Mouse (Mus musculus): Measurements from ENCODE around the gene Hamp.
"Not testable (repeated sequence)": the region's sequence is repeated elsewhere in the genome, so short reads cannot be mapped to it uniquely, and the experiment has no call there.

The Hamp gene

GRCm38 (mm10) chr7:30956357-30956751 lies 12.5 kb upstream of the Hamp start:
- DNase-seq (ENCODE audit: low read depth): peak; percentile 64

GRCm38 (mm10) chr7:30955584-30956356 lies 11.9 kb upstream of the Hamp start:
- DNase-seq (ENCODE audit: low read depth): peak; percentile 86

GRCm38 (mm10) chr7:30954971-30955520 lies 11.2 kb upstream of the Hamp start:
- DNase-seq (ENCODE audit: low read depth): no peak

GRCm38 (mm10) chr7:30954036-30954435 lies 10.2 kb upstream of the Hamp start:
- no peak for DNase-seq (ENCODE audit: low read depth)

GRCm38 (mm10) chr7:30953459-30953858 lies 9.6 kb upstream of the Hamp start:
- DNase-seq (ENCODE audit: low read depth): no peak

GRCm38 (mm10) chr7:30952441-30953265 lies 8.8 kb upstream of the Hamp start:
- no peak for DNase-seq (ENCODE audit: low read depth)

GRCm38 (mm10) chr7:30949902-30950301 lies 6.1 kb upstream of the Hamp start:
- DNase-seq (ENCODE audit: low read depth): not testable (repeated sequence)

GRCm38 (mm10) chr7:30945876-30946275 lies 2.0 kb upstream of the Hamp start:
- no peak for DNase-seq (ENCODE audit: low read depth)

GRCm38 (mm10) chr7:30945466-30945865 lies 1.6 kb upstream of the Hamp start:
- not testable (repeated sequence) for DNase-seq (ENCODE audit: low read depth)

- not testable (repeated sequence) for DNase-seq (ENCODE audit: low read depth)
Observed at GRCm38 (mm10) chr7:30944706-30945105, 874 bp upstream of the Hamp start.

GRCm38 (mm10) chr7:30942365-30942764 lies 1.5 kb downstream of the Hamp start:
- not testable (repeated sequence) for DNase-seq (ENCODE audit: low read depth)

GRCm38 (mm10) chr7:30940070-30940469 lies 3.8 kb downstream of the Hamp start:
- not testable (repeated sequence) for DNase-seq (ENCODE audit: low read depth)

GRCm38 (mm10) chr7:30935422-30936099 lies 8.3 kb downstream of the Hamp start:
- not testable (repeated sequence) for DNase-seq (ENCODE audit: low read depth)

GRCm38 (mm10) chr7:30924581-30924980 lies 19.3 kb downstream of the Hamp start, which contains the start of gene Hamp2:
Gene Hamp2 (minus strand): TSS chr7:30924681.
- DNase-seq (ENCODE audit: low read depth): not testable (repeated sequence)

- no peak for DNase-seq (ENCODE audit: low read depth)
Observed at GRCm38 (mm10) chr7:30924071-30924470, 19.8 kb downstream of the Hamp start.

- not testable (repeated sequence) for DNase-seq (ENCODE audit: low read depth)
Observed at GRCm38 (mm10) chr7:30922490-30922889, 21.3 kb downstream of the Hamp start.

GRCm38 (mm10) chr7:30920217-30920616 lies 23.6 kb downstream of the Hamp start:
- peak; percentile 66 for DNase-seq (ENCODE audit: low read depth)

GRCm38 (mm10) chr7:30917219-30917618 lies 26.6 kb downstream of the Hamp start:
- no peak for DNase-seq (ENCODE audit: low read depth)

GRCm38 (mm10) chr7:30916713-30917112 lies 27.1 kb downstream of the Hamp start:
- no peak for DNase-seq (ENCODE audit: low read depth)

GRCm38 (mm10) chr7:30914732-30915131 lies 29.1 kb downstream of the Hamp start, which contains the start of gene Mag:
Gene Mag (minus strand): TSS chr7:30914873.
- DNase-seq (ENCODE audit: low read depth): no peak

GRCm38 (mm10) chr7:30909773-30910172 lies 34.1 kb downstream of the Hamp start:
- DNase-seq (ENCODE audit: low read depth): peak; percentile 47

- DNase-seq (ENCODE audit: low read depth): no peak
Observed at GRCm38 (mm10) chr7:30908992-30909431, 34.8 kb downstream of the Hamp start.

All from induced T-regulatory cell, adult 2 months (primary cell).